Mouse (Mus musculus) lung, adult 2 months (tissue): Measurements from ENCODE around the gene Stac.

Experiments used
- CTCF ChIP-seq: fragments of 200-500 bp; IDR thresholded peaks from 2 replicates; pipeline ENCODE4 v1.5.1; 2011; ENCODE audit warnings: mild to moderate bottlenecking, low read length, control low read depth; ENCODE audit not compliant: insufficient read depth
- POLR2A ChIP-seq: fragments of 200-500 bp; IDR thresholded peaks from 2 replicates; pipeline ENCODE4 v1.6.1; 2011; ENCODE audit warnings: low read depth, mild to moderate bottlenecking, control low read depth, low read length, borderline replicate concordance; ENCODE audit errors: extremely low read depth

- TF ChIP-seq CTCF (no peak), POLR2A (no peak)
Measured at GRCm38 (mm10) chr9:111621191-111621590, 69.0 kb downstream of the Stac start.
